Mouse (Mus musculus): Measurements from ENCODE around the gene Cry2.

- TF ChIP-seq CTCF (IDR thresholded peaks at IDR 0.05; ENCODE audit: control insufficient read depth, insufficient read depth, insufficient read length), result no peak
- TF ChIP-seq MAX (IDR thresholded peaks at IDR 0.05), result no peak
- TF ChIP-seq CEBPB (IDR thresholded peaks at IDR 0.05; ENCODE audit: low read depth), result no peak
Measured at GRCm38 (mm10) chr2:92458481-92458880, 24.6 kb upstream of the Cry2 start.

Measured in C2C12 (cell line).